Mouse (Mus musculus) stomach, embryonic 15.5 days (tissue): Measurements from ENCODE around the gene Sema3d. TPM values are rescaled to one million over a fixed set of nuclear protein-coding genes. Genes with fewer than 3 reads are reported as not detected.

ENCODE experiments used
- ATAC-seq: fragments of 200-750 bp; cut with Nextera tagmentation; 2 replicates; pipeline ENCODE4 v1.8.0; 2017; ENCODE audit warnings: low read depth, moderate number of reproducible peaks, moderate TSS enrichment; ENCODE audit not compliant: insufficient read depth, low FRiP score
- H3K27ac ChIP-seq: fragments of 300-500 bp; sonication (generic); 2 replicates; pipeline ENCODE4 v1.5.1; 2015; ENCODE audit warnings: mild to moderate bottlenecking, inconsistent platforms
- H3K27me3 ChIP-seq: fragments of 300-500 bp; sonication (generic); replicated peaks from 2 replicates; pipeline ENCODE4 v1.6.1; 2015; ENCODE audit warnings: inconsistent platforms
- H3K36me3 ChIP-seq: fragments of 300-500 bp; sonication (generic); 2 replicates; pipeline ENCODE4 v1.6.1; 2015; ENCODE audit warnings: inconsistent platforms
- H3K4me1 ChIP-seq: fragments of 300-500 bp; sonication (generic); 2 replicates; pipeline ENCODE4 v1.6.1; 2015; ENCODE audit warnings: inconsistent platforms
- H3K4me2 ChIP-seq: fragments of 300-500 bp; sonication (generic); 2 replicates; pipeline ENCODE4 v1.6.1; 2015; ENCODE audit warnings: mild to moderate bottlenecking, inconsistent platforms
- H3K4me3 ChIP-seq: fragments of 300-500 bp; sonication (generic); replicated peaks from 2 replicates; pipeline ENCODE4 v1.5.1; 2015; ENCODE audit warnings: inconsistent platforms
- H3K9ac ChIP-seq: fragments of 300-500 bp; sonication (generic); 2 replicates; pipeline ENCODE4 v1.6.1; 2015; ENCODE audit warnings: inconsistent platforms
- H3K9me3 ChIP-seq: fragments of 300-500 bp; sonication (generic); 2 replicates; pipeline ENCODE4 v1.6.1; 2016; ENCODE audit warnings: inconsistent platforms
- WGBS: fragments of 180-500 bp; shearing (Covaris S2); methylation state at CpG from one replicate; pipeline ENCODE4 v1.1.7; 2015; 5-methylcytosine and 5-hydroxymethylcytosine counted together
- polyA plus RNA-seq: library from polyadenylated mRNA; unstranded; fragments of >200 nt; fragmentation: Nextera tagmentation; extraction: Ambion mirVana; gene quantifications from 2 replicates; pipeline ENCODE4 v1.2.1, GENCODE M21; 2015

Sema3d gene
- 15.8 and 16.1 TPM in 2 replicates for polyA plus RNA-seq

GRCm38 (mm10) chr5:12383133-12383959 is at the start of gene Sema3d:
Sema3d (plus strand) TSS chr5:12383385.
- Histone ChIP-seq H3K27ac (0 out of 2 replicates have a peak within 1 kb of the TSS, but pooled peaks have one; percentile 21), H3K4me3 (peak within 1 kb of the TSS; percentile 59), H3K27me3 (no peaks in the 10 kb centered on the region), H3K9me3 (no peaks in the 10 kb centered on the region), H3K9ac (peak within 1 kb of the TSS; percentile 60; the same call in 1 of the 2 replicates), H3K36me3 (no peaks in the 10 kb centered on the region), H3K4me2 (peak within 1 kb of the TSS; percentile 85), H3K4me1 (no peaks in the 10 kb centered on the region)
- peak; percentile 91 for ATAC-seq
- 1% methylated on average over 49 of the region's 49 CpGs for WGBS

GRCm38 (mm10) chr5:12377261-12377660 is 5.9 kb upstream of the Sema3d start:
- Histone ChIP-seq H3K9me3 (no peaks in the 10 kb centered on the region), H3K4me1 (no peaks in the 10 kb centered on the region), H3K9ac (no peak overlapping the region), H3K4me3 (no peak overlapping the region), H3K36me3 (no peaks in the 10 kb centered on the region), H3K27me3 (no peaks in the 10 kb centered on the region), H3K4me2 (no peak overlapping the region), H3K27ac (no peak overlapping the region)
- ATAC-seq, result no peak
- 37% methylated on average over 1 of the region's 1 CpGs for WGBS

- Histone ChIP-seq H3K27ac (no peak overlapping the region), H3K9me3 (no peaks in the 10 kb centered on the region), H3K27me3 (no peaks in the 10 kb centered on the region), H3K4me1 (no peaks in the 10 kb centered on the region), H3K36me3 (no peaks in the 10 kb centered on the region), H3K4me3 (no peak overlapping the region), H3K4me2 (no peak overlapping the region), H3K9ac (no peak overlapping the region)
- 23% methylated on average over 5 of the region's 5 CpGs for WGBS
- ATAC-seq, result no peak
Observed at GRCm38 (mm10) chr5:12378900-12379299, 4.3 kb upstream of the Sema3d start.

GRCm38 (mm10) chr5:12382010-12382409 is 1.2 kb upstream of the Sema3d start:
- WGBS, result 80% methylated on average over 5 of the region's 5 CpGs
- H3K4me1 ChIP-seq, result no peaks in the 10 kb centered on the region
- no peak overlapping the region for H3K4me3 ChIP-seq
- H3K36me3 ChIP-seq, result no peaks in the 10 kb centered on the region
- H3K9ac ChIP-seq, result no peak overlapping the region
- H3K9me3 ChIP-seq, result no peaks in the 10 kb centered on the region
- H3K27ac ChIP-seq, result no peak overlapping the region
- no peak overlapping the region for H3K4me2 ChIP-seq
- ATAC-seq, result no peak
- no peaks in the 10 kb centered on the region for H3K27me3 ChIP-seq

GRCm38 (mm10) chr5:12383960-12384285 is 738 bp downstream of the Sema3d start:
- peak overlapping the region; percentile 60; the same call in 1 of the 2 replicates for H3K9ac ChIP-seq
- no peaks in the 10 kb centered on the region for H3K4me1 ChIP-seq
- no peak for ATAC-seq
- peak overlapping the region; percentile 59 for H3K4me3 ChIP-seq
- H3K36me3 ChIP-seq, result no peaks in the 10 kb centered on the region
- peak overlapping the region; percentile 85 for H3K4me2 ChIP-seq
- no peak overlapping the region for H3K27ac ChIP-seq
- 2% methylated on average over 10 of the region's 10 CpGs for WGBS
- no peaks in the 10 kb centered on the region for H3K9me3 ChIP-seq
- no peaks in the 10 kb centered on the region for H3K27me3 ChIP-seq

GRCm38 (mm10) chr5:12392667-12393066 is 9.5 kb downstream of the Sema3d start:
- Histone ChIP-seq H3K36me3 (no peaks in the 10 kb centered on the region), H3K4me3 (no peak overlapping the region), H3K9ac (no peak overlapping the region), H3K4me2 (no peak overlapping the region), H3K27ac (no peak overlapping the region), H3K9me3 (no peaks in the 10 kb centered on the region), H3K27me3 (no peaks in the 10 kb centered on the region), H3K4me1 (no peaks in the 10 kb centered on the region)
- 78% methylated on average over 5 of the region's 5 CpGs for WGBS
- no peak for ATAC-seq

GRCm38 (mm10) chr5:12399271-12399670 is 16.1 kb downstream of the Sema3d start:
- H3K4me2 ChIP-seq, result no peak overlapping the region
- no peak overlapping the region for H3K4me3 ChIP-seq
- WGBS, result 44% methylated on average over 2 of the region's 2 CpGs
- no peak for ATAC-seq
- H3K9ac ChIP-seq, result no peak overlapping the region
- no peaks in the 10 kb centered on the region for H3K27me3 ChIP-seq
- no peaks in the 10 kb centered on the region for H3K4me1 ChIP-seq
- H3K9me3 ChIP-seq, result no peaks in the 10 kb centered on the region
- no peaks in the 10 kb centered on the region for H3K36me3 ChIP-seq
- H3K27ac ChIP-seq, result no peak overlapping the region

- Histone ChIP-seq H3K36me3 (no peaks in the 10 kb centered on the region), H3K9ac (no peak overlapping the region), H3K9me3 (no peaks in the 10 kb centered on the region), H3K4me3 (no peak overlapping the region), H3K4me2 (no peak overlapping the region), H3K27ac (no peak overlapping the region), H3K27me3 (no peaks in the 10 kb centered on the region), H3K4me1 (no peaks in the 10 kb centered on the region)
- no peak for ATAC-seq
Observed at GRCm38 (mm10) chr5:12404229-12404628, 21.0 kb downstream of the Sema3d start.

- H3K4me3 ChIP-seq, result no peak overlapping the region
- no peaks in the 10 kb centered on the region for H3K27me3 ChIP-seq
- H3K9me3 ChIP-seq, result no peaks in the 10 kb centered on the region
- H3K4me1 ChIP-seq, result no peaks in the 10 kb centered on the region
- no peak for ATAC-seq
- no peaks in the 10 kb centered on the region for H3K36me3 ChIP-seq
- H3K27ac ChIP-seq, result no peak overlapping the region
- H3K9ac ChIP-seq, result no peak overlapping the region
- H3K4me2 ChIP-seq, result no peak overlapping the region
- WGBS, result 77% methylated on average over 3 of the region's 3 CpGs
Observed at GRCm38 (mm10) chr5:12412595-12412994, 29.4 kb downstream of the Sema3d start.

GRCm38 (mm10) chr5:12423264-12423663 is 40.1 kb downstream of the Sema3d start:
- no peak for ATAC-seq
- no peaks in the 10 kb centered on the region for H3K36me3 ChIP-seq
- H3K9me3 ChIP-seq, result no peaks in the 10 kb centered on the region
- no peaks in the 10 kb centered on the region for H3K27me3 ChIP-seq
- H3K4me3 ChIP-seq, result no peak overlapping the region
- no peak overlapping the region for H3K27ac ChIP-seq
- H3K9ac ChIP-seq, result no peak overlapping the region
- no peak overlapping the region for H3K4me2 ChIP-seq
- 41% methylated on average over 5 of the region's 5 CpGs for WGBS
- no peaks in the 10 kb centered on the region for H3K4me1 ChIP-seq

- no peaks in the 10 kb centered on the region for H3K36me3 ChIP-seq
- 67% methylated on average over 1 of the region's 1 CpGs for WGBS
- no peak overlapping the region for H3K9ac ChIP-seq
- no peaks in the 10 kb centered on the region for H3K4me1 ChIP-seq
- H3K4me3 ChIP-seq, result no peak overlapping the region
- no peak overlapping the region for H3K4me2 ChIP-seq
- no peaks in the 10 kb centered on the region for H3K27me3 ChIP-seq
- ATAC-seq, result no peak
- H3K27ac ChIP-seq, result no peak overlapping the region
- H3K9me3 ChIP-seq, result no peaks in the 10 kb centered on the region
Observed at GRCm38 (mm10) chr5:12441737-12442136, 58.6 kb downstream of the Sema3d start.

- H3K9ac ChIP-seq, result no peak overlapping the region
- 45% methylated on average over 7 of the region's 7 CpGs for WGBS
- H3K4me1 ChIP-seq, result no peaks in the 10 kb centered on the region
- H3K36me3 ChIP-seq, result no peaks in the 10 kb centered on the region
- no peaks in the 10 kb centered on the region for H3K9me3 ChIP-seq
- ATAC-seq, result no peak
- no peak overlapping the region for H3K4me2 ChIP-seq
- H3K4me3 ChIP-seq, result no peak overlapping the region
- no peak overlapping the region for H3K27ac ChIP-seq
- no peaks in the 10 kb centered on the region for H3K27me3 ChIP-seq
Observed at GRCm38 (mm10) chr5:12442176-12443105, 59.3 kb downstream of the Sema3d start.
